Mouse (Mus musculus): ENCODE measurements at regions not wholly inside any gene's neighbourhood (a gene's known extent, or its start where the extent isn't known, plus 50 kb on each side); places are given as distances from the start of the nearest gene placed in this dataset.

GRCm38 (mm10) chrX:70261360-70261759, 103.5 kb downstream of the Ids start:
- H3K36me3 ChIP-seq (ENCODE audit: insufficient read depth, low read length), result no peaks in the 10 kb centered on the region
- no peaks in the 10 kb centered on the region for H3K4me1 ChIP-seq (replicated peaks; ENCODE audit: low read depth, low read length)
- TF ChIP-seq NANOG (IDR thresholded peaks at IDR 0.05; ENCODE audit: borderline replicate concordance, low read length) (no peak), CTCF (conservative IDR thresholded peaks at IDR 0.05; ENCODE audit: low read length) (no peak), POU5F1 (IDR thresholded peaks at IDR 0.05; ENCODE audit: borderline replicate concordance, low read length) (no peak)
- H3K27me3 ChIP-seq (ENCODE audit: insufficient read depth, low read length), result no peaks in the 10 kb centered on the region
- H3K9me3 ChIP-seq (ENCODE audit: low read length), result 0 out of 2 replicates have a peak, but pooled peaks cover 4% of the 10 kb centered on the region
- no peak overlapping the region for H3K4me3 ChIP-seq (replicated peaks; ENCODE audit: low read length)

GRCm38 (mm10) chrX:70216011-70216410, 148.9 kb downstream of the Ids start:
- Histone ChIP-seq H3K4me3 (replicated peaks; ENCODE audit: low read length) (no peak overlapping the region), H3K4me1 (replicated peaks; ENCODE audit: low read depth, low read length) (no peaks in the 10 kb centered on the region), H3K9me3 (ENCODE audit: low read length) (no peaks in the 10 kb centered on the region), H3K27me3 (ENCODE audit: insufficient read depth, low read length) (no peaks in the 10 kb centered on the region), H3K36me3 (ENCODE audit: insufficient read depth, low read length) (no peaks in the 10 kb centered on the region)
- TF ChIP-seq POU5F1 (IDR thresholded peaks at IDR 0.05; ENCODE audit: borderline replicate concordance, low read length) (no peak), NANOG (IDR thresholded peaks at IDR 0.05; ENCODE audit: borderline replicate concordance, low read length) (no peak), CTCF (conservative IDR thresholded peaks at IDR 0.05; ENCODE audit: low read length) (no peak)

GRCm38 (mm10) chrX:70184427-70185090, 180.3 kb downstream of the Ids start:
- TF ChIP-seq POU5F1 (IDR thresholded peaks at IDR 0.05; ENCODE audit: borderline replicate concordance, low read length), result no peak
- TF ChIP-seq NANOG (IDR thresholded peaks at IDR 0.05; ENCODE audit: borderline replicate concordance, low read length), result no peak
- no peak for TF ChIP-seq CTCF (conservative IDR thresholded peaks at IDR 0.05; ENCODE audit: low read length)
- H3K9me3 ChIP-seq (ENCODE audit: low read length), result no peaks in the 10 kb centered on the region
- H3K4me1 ChIP-seq (replicated peaks; ENCODE audit: low read depth, low read length), result no peaks in the 10 kb centered on the region
- no peaks in the 10 kb centered on the region for H3K36me3 ChIP-seq (ENCODE audit: insufficient read depth, low read length)
- H3K4me3 ChIP-seq (replicated peaks; ENCODE audit: low read length), result no peak overlapping the region
- H3K27me3 ChIP-seq (ENCODE audit: insufficient read depth, low read length), result no peaks in the 10 kb centered on the region

GRCm38 (mm10) chrX:70169737-70170136, 195.1 kb downstream of the Ids start:
- Histone ChIP-seq H3K36me3 (ENCODE audit: insufficient read depth, low read length) (no peaks in the 10 kb centered on the region), H3K27me3 (ENCODE audit: insufficient read depth, low read length) (no peaks in the 10 kb centered on the region), H3K9me3 (ENCODE audit: low read length) (no peaks in the 10 kb centered on the region), H3K4me3 (replicated peaks; ENCODE audit: low read length) (no peak overlapping the region), H3K4me1 (replicated peaks; ENCODE audit: low read depth, low read length) (no peaks in the 10 kb centered on the region)
- TF ChIP-seq CTCF (conservative IDR thresholded peaks at IDR 0.05; ENCODE audit: low read length) (no peak), NANOG (IDR thresholded peaks at IDR 0.05; ENCODE audit: borderline replicate concordance, low read length) (no peak), POU5F1 (IDR thresholded peaks at IDR 0.05; ENCODE audit: borderline replicate concordance, low read length) (no peak)

GRCm38 (mm10) chrX:70161011-70161410, 203.9 kb downstream of the Ids start:
- H3K4me1 ChIP-seq (replicated peaks; ENCODE audit: low read depth, low read length), result no peaks in the 10 kb centered on the region
- H3K27me3 ChIP-seq (ENCODE audit: insufficient read depth, low read length), result no peaks in the 10 kb centered on the region
- no peaks in the 10 kb centered on the region for H3K9me3 ChIP-seq (ENCODE audit: low read length)
- H3K4me3 ChIP-seq (replicated peaks; ENCODE audit: low read length), result no peak overlapping the region
- TF ChIP-seq CTCF (conservative IDR thresholded peaks at IDR 0.05; ENCODE audit: low read length), result peak; percentile 34
- TF ChIP-seq NANOG (IDR thresholded peaks at IDR 0.05; ENCODE audit: borderline replicate concordance, low read length), result no peak
- no peak for TF ChIP-seq POU5F1 (IDR thresholded peaks at IDR 0.05; ENCODE audit: borderline replicate concordance, low read length)
- H3K36me3 ChIP-seq (ENCODE audit: insufficient read depth, low read length), result no peaks in the 10 kb centered on the region

Data from E14TG2a.4 (cell line).